Mouse (Mus musculus) retina, embryonic 14.5 days (tissue): Measurements from ENCODE around the gene Alg9.

ENCODE experiments used
- DNase-seq: peaks from one replicate; pipeline ENCODE4 v3.0.0-alpha.2; 2015; ENCODE audit warnings: low spot score

The Alg9 gene

DNA sequence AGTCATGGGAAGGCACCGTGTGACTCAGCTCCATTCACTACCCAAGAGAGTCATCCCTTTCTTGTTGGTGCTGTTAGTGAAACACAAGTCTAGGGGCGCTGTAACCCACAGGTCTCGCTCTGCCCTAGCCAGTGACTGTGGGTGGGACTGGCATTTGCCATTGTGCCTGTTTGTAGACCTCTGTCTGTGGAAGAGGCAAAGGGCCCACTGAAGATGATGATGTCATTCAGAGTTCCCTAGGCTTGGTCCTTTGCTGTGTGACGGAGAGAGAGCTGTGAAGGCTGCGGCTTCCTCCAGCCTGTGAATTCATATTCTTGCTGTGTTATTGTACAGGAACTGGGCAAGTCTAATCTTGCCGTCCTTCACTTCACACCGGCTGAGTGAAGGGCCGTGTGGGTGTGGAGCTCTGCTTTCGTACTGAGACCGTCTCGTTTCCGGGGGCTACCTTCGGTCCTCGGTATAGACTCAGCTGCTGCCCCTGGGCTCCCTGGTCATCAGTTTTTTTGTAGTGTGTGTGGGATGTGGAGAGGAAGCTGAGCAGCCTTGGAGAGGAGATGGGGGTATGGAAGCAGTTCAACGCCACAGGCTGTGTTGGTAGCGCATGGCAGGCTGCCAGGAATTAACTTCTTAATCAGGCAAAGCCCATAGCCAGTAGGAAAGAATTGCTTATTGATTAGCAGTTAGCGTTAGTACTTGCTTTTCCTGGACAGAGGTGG lies 78.0 kb downstream of the Alg9 start:
- no peak for DNase-seq

- DNase-seq: no peak
Observed at GRCm38 (mm10) chr9:50854376-50854775, 79.6 kb downstream of the Alg9 start.

DNA sequence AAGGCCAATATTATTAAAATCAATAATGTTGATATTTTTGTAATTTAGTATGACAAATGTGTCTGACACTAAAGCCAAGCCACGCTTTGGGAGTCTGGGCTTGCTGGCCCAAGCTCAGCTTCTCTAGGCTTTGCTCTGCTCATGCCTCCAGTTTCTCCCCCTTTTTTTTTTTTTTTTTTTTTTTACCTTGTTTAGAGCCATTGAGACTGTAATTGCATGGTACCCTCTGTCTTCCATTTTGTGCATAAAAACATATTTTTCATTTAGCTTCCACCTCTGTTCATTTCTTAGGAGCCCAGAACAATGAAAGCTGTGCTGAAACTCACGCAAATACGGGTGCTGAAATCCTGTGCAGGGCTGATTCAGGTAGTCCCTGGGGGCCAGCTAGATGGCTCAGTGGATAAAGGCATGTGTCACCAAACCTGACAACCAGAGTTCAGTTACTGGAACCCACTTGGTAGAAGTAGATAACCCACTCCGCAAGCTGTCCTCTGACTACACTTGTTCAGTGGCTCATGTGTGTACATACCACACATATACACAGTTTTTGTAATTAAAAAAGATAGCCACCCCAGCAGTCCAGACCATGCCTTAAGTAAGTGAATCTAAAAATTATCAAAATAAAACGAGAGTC lies 80.4 kb downstream of the Alg9 start:
- no peak for DNase-seq

- no peak for DNase-seq
Observed at GRCm38 (mm10) chr9:50855780-50856179, 81.0 kb downstream of the Alg9 start.

- DNase-seq: peak; percentile 94
Observed at GRCm38 (mm10) chr9:50856341-50857081, 81.7 kb downstream of the Alg9 start.

- no peak for DNase-seq
Observed at GRCm38 (mm10) chr9:50857082-50857641, 82.3 kb downstream of the Alg9 start.

GRCm38 (mm10) chr9:50858681-50859080 lies 83.9 kb downstream of the Alg9 start:
- no peak for DNase-seq

GRCm38 (mm10) chr9:50861119-50861839 lies 86.5 kb downstream of the Alg9 start:
- no peak for DNase-seq

- no peak for DNase-seq
Observed at GRCm38 (mm10) chr9:50863824-50864223, 89.0 kb downstream of the Alg9 start.

DNA sequence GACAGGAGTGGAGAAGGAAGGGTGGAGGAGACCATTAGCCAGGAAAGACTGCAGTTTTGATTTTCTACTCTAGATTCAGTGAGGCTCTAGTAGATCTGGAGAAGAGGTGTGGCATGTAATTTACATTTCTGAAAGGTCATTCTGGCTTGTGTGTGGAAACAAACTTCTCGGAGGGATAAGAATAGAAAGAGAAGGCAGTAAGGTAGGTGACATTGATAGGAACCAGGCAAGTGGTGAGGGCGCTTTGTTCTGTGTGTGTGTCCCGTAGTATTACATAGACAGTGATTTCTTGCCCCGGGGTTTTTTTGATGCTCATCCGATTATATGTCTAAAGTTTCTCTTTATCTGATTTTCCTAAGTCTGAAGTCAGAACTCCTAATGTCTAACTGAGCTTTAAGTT lies 90.1 kb downstream of the Alg9 start:
- DNase-seq: no peak

DNA sequence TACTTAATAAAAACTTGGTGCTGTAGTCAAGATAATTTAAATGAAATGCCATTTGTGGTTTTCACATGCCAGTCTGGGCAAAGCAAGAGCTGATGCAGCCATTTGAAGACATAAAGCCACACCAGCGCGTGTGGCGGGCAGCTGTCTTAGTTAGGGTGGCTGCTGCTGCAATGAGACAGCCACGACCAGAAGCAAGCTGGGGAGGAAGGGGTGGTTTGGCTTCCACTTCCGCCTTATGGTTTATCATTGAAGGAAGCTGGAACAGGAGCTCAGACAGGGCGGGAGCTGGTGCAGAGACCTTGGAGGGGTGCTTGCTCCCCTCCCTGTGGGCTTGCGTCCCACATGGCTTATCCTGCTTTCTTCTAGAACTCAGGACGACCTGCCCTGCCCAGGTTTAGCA lies 91.0 kb downstream of the Alg9 start:
- no peak for DNase-seq

GRCm38 (mm10) chr9:50867015-50867414 lies 92.2 kb downstream of the Alg9 start:
- DNase-seq: no peak

DNA sequence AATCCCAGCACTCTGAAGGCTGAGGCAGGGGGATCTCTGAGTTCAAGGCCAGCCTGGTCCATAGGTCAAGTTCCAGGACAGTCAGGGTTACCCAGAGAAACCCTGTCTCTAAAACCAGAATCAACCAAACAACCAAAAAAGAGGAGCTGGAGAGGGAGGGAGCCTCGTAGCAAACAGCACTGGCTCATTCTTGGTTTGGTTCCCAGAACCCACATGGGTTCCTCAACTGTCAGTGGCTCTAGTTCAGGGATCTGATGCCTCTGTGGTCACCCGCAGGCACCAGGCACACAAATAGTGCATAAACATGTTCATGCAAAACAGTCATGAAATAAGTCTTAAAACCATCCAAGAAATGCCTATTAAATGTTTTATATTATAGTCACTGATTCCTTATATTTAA lies 93.4 kb downstream of the Alg9 start:
- no peak for DNase-seq

GRCm38 (mm10) chr9:50873210-50873609 lies 98.4 kb downstream of the Alg9 start:
- DNase-seq: no peak

DNA sequence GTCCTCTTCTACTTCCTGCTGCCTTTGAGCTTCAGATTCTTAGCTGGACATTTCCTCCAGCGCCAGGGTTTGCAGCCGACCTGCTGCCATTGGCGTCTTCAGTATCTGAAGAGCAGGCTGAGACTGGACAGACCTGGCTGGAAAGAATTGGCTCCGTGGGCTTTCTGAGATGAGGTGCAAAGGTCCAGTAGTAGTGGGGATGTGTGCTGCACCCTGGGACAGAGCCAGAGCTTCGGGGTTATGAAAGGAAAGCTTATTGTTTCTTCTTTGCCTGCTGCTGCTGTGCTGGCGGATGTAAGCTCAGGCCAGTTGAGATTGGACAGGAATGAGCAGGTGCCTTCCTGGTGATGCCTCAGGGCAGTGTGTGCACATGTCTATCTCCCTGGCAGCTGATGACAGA lies 99.2 kb downstream of the Alg9 start:
- no peak for DNase-seq

GRCm38 (mm10) chr9:50875470-50875869 lies 100.7 kb downstream of the Alg9 start:
- no peak for DNase-seq

- no peak for DNase-seq
Observed at GRCm38 (mm10) chr9:50876287-50876686, 101.5 kb downstream of the Alg9 start.

DNA sequence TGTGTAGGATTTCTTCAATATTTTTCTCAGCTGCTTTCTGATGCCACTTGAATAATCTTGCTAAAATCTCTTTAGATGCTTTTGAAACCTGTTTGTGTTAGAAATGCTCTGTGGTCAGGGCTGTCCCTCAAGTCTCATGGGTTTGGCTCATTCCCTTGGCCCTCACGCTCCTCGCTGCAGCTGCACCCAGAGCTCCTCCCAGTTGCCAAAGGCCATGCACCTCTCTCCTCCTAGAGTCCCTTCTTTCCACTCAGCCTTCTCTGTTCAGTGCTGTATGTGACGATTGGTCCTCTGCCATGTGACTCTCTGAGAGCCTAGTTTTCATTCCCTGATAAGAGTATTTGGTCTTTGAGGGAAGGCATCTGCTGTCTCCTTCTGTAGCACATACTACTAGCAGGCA lies 102.6 kb downstream of the Alg9 start:
- no peak for DNase-seq

GRCm38 (mm10) chr9:50882183-50882582 lies 107.4 kb downstream of the Alg9 start:
- no peak for DNase-seq

DNA sequence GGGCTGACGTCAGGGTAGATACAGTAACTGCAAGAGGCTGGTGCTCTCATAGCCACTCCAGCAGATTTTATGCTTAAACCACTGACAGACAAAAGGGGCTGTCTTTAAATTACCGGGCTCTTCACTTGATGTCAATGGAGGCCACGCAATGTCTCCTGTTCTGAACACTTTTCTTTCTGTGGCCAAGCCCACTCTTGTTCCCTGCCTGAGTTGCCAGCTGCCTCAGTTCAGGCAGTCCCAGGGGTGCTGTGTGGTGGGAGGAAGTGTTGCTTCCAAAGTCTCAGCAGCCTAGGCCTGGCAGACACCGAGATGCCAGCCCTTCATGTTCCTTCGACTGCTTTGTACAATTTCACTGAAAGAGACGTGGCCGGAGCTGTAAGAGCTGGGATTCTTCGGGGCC lies 109.3 kb downstream of the Alg9 start:
- DNase-seq: no peak

DNA sequence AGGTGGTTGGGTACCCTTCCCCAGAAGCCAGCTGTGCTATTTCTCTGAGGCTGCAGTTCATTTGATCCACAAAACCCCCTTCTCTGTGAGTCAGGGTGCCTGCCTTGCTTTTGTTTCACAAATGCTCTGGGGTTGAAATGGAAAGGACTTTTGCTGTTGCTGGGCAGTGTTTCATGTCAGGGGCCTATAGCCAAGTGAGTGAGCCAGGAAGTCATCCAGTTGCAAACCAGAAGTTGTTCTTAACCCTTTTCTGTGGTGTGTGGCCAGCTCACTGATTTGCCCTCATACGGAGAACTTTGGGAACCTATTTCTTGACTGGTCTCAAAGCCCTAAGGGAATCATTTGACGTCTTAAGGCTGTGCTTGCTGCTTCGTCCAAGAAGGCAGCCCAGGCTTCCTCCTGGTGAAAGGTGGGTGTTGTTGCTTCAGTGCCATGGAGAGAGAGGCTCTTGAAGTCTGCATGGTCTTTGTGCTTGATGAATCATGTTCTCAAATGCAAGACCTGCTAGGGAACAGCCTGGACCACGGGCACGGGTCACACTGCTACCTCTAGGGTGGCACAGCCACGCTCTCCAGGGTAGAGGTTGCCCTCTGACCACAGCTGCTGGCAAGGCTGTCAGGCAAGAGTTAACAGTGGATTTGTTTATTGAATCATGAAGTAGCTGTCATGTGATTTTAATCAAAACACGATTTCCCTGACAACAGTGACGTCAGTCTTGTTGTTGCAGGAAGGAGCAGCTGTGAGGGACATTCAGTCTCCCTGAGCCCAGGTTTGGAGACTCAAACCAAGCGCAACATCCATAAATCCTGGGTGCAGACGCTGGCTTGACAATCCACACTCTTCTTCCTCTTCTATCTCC lies 110.2 kb downstream of the Alg9 start:
- peak; percentile 8 for DNase-seq
